Mouse (Mus musculus) adrenal gland, postnatal 25 days (tissue): ENCODE results near the gene Elovl5. TPM values are rescaled to one million over a fixed set of nuclear protein-coding genes. Genes with fewer than 3 reads are reported as not detected.

Experiments used
- DNase-seq: peaks from one replicate; pipeline ENCODE4 v3.0.0; 2021; ENCODE audit warnings: mixed read lengths
- long read RNA-seq: library from polyadenylated mRNA; stranded (forward); transcript quantifications from one replicate; pipeline ENCODE4 v2.0.0, GENCODE M21; 2021
- total RNA-seq: library from RNA; stranded (reverse); gene quantifications from 2 replicates; pipeline ENCODE4 v1.2.3, GENCODE M21; 2021

The Elovl5 gene
- total RNA-seq, result 524 and 667 TPM in 2 replicates
- long read RNA-seq, transcript Elovl5-201 (8 exons, 2,782 nt), result major isoform, 452 of 622 reads
- long read RNA-seq, partial matches to known transcripts, result 153 of 622 reads
- long read RNA-seq, other reads (novel, unspliced or antisense), result 17 of 622 reads

DNA sequence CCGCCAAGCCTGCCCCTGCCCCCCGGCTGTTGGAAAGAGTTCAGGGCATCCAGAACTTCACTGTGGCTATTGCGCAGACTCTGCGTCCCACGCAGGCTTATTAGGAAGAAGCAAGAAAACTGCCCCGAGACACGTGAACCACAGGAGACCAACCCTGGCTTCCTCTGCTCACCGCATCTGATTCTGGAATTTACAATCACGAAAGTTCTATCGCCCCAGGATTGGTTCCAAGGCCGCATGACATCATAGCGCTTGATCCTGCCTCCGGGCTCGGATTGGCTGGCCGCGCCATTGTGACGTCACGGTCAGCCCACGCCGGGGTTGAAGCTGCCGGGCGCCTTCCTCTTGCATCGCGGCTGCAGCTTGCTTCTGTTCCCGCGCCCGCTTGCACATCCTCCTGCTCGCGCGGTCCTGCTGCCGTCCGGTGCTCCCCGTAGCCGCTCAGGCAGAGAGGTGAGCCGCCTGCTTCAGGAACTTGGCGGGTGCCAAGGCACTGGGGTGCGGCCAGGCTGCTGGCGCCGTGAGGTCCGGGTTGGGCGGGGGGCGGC is at the start of gene Elovl5:
Gene Elovl5, plus strand, starts transcription at position 291 of the 548 bp plus-strand sequence.
- DNase-seq, result peak; percentile 99

DNA sequence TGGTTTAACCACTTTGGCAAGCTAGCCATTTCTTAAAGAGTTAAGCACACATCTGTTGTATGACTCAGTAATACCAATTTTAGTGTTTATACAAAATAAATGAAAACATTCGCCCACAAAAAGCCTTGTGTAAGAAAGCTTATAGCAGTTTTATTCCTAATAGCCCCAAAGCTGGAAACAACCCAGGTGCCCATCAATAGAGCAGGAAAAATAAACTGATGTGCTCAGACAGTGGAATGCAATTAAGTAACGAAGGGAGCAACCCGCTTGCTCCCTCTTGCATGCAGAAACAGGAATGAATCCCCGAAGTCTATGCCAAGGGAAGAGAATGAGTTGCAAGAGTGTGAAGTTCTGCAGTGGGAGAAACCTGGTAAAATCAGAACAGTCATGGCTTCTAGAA is 25.7 kb upstream of the Elovl5 start:
- no peak for DNase-seq

DNA sequence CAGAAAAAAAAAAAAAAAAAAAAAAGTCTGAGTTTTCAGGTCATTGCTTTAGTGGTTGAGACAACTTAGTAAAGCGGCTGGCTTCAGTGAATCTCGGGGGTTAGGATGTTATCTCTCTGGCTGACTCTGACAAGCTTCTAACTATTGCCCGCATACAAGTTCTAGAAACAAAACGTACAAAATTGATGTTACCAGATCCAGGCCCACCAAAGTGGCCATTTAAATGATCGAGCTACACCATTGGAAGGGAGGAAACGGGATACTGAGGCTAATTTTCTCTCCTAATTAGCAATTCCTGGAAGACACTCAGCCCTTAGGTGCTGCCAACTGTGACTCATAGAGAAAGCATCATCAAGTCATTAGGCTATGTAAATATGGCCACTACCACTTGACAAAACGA is 18.6 kb upstream of the Elovl5 start:
- DNase-seq, result no peak

DNA sequence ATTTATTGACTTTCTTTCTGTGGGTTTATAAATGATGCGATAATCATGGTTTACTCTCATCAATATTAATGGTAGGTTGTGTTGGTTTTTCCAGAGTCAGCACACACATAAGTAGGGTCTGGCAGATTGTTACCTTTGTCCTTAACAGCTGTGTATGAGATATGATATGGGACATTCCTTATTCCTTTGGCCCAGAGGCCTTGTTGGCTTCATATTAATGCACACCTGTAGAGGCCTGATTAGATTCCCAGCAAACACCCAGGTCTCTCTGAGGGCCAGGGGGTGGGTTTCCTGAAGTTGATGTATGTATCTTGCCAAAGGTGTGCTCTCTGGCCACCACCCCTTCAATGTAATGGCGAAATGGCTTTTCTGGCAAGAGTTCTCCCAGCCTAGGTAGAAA is 13.0 kb upstream of the Elovl5 start:
- DNase-seq, result no peak

DNA sequence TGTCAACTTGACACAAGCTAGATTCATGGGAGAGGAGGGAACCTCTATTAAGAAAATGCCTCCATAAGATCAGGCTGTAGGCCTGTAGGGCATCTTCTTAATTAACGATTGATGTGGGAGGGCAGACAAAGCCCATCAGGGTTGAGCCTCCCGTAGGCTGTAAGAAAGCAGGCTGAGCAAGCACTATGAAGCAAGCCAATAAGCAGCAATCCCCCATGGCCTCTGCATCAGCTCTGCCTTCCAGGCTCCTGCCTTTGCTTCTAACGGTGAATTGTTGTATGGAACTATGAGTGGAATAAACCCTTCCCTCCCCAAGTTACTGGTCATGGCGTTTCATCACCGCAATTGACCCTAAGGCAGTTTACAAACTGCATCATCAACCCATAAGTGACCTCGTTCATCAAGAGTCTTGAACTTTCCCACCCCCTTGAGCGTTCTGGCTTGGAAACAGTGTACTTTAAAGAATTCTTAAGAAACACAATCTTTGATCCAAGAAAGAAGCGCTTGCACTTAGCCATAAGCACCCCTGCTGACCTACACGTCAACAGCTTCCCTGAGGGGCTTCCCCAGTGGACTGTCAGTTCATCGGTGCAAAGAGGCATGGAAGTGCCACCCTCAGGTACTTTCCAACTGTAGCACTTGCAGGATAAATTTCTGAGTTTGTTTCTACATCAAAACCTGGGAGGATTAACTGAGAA is 7.4 kb upstream of the Elovl5 start:
- no peak for DNase-seq

DNA sequence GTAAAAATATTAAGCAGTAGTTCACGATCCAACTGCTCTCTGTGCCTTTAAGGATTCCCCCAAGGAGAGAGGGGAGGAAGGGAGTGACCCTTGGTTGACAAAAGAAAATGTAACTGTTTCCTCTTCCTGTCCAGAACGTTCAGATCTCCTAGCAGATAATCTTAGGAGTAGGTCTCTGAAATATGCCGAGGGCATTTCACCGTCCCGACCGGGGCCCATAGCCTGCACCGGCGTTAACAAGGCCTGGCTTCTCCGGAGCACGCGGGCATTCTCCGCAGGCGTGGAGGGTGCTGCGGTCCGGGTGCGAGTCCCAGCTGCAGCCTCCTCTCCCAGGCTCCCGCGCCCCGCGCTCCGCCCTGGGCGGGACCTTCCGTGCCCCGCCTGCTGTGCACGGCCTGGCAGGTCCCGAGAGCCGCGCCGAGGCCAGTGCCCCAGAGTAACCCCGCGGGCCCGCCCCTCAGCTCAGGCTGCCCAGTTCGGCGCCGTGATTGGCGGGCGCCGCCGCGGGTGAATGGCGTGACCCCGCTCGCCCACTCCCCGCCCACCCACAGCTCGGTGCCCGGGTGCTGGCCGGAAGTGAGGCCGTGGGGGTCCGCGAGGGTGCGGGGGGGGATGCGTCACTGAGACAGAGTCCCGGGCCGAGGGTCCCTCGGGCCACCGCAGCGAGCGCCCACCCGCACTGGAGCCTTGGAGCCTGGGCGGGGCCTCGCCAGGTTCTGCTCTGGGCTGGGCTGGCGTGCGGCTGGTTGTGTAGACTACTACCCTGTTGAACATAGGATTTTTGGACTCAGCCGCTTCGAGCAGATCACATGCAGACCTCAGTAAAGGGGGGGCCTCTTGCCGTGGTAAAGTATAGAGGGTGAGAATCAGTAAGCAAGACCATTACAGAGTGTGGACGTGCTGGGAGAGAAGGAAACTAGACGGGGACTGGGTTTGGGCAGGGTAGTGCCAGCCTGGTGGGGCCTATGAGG is 6.6 kb upstream of the Elovl5 start:
- DNase-seq, result peak; percentile 96

DNA sequence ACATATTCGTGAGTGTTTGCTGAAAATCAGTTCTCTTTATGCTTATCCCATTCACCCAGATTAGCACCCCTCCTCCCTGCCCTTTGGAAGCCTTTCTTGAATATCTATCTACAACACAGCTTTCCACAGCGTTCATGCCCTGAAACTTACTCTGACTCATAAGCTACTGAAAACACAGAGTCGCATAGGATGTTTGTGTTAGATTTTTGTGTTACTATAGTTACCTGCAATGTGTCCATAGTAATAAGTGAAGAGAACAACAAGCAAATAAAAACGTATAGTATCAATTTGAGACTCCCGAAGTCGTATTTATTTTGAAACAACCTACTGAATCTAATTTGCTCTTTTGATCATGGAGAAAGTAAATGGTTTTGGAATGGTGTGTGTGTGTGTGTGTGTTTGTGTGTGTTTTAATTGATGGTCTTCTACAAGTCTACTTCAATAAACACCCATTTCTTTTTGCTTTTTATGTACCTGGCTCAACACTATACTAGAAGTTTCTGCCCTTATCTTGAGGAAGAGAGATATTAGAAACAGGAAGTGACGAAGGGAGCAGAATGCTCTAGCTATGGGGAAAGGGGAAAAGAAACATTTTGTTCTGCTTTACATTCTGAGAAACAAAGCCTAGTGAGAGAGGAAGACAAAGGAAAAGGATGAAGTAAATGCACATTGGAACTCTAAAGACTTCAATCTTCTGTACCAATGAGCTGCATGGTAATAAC is 5.5 kb upstream of the Elovl5 start:
- DNase-seq, result no peak

DNA sequence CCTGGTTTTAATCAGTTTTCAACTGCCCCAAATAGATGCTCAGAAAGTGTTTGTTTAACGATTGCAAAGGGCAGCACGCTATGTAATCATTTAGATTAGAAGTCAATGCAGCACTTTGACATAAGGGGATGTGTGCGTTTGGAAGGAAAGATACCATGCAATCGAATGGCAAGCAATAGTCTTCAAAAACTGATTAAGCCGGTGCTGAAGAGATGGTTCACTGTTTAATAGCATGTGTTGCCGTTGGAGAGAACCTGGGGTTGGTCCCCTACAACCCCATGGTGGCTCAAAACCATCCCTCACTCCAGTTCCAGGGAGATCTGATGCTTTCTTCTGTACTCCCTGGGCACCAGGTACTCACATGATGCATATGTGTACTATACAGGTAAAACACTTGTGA is 4.9 kb upstream of the Elovl5 start:
- DNase-seq, result no peak

DNA sequence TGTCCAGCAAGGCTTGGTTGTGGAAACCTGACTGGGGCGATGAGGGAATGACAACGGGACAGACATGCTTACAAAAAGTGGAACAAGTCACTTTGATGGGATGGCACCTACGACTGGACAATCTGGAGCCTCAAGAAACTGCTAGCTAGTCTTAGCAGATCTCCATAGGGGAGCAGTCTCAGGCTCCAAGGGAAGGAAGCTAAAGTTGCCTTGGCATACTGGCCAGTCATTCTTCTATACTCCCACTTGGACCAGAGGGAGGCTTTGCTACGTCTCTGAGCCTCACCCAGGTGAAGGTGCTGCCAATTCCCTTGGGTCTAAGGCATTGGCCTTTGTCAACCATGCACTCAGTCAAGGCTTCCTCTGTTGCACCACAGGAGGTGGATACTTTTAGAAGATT is 2.5 kb upstream of the Elovl5 start:
- DNase-seq, result no peak

DNA sequence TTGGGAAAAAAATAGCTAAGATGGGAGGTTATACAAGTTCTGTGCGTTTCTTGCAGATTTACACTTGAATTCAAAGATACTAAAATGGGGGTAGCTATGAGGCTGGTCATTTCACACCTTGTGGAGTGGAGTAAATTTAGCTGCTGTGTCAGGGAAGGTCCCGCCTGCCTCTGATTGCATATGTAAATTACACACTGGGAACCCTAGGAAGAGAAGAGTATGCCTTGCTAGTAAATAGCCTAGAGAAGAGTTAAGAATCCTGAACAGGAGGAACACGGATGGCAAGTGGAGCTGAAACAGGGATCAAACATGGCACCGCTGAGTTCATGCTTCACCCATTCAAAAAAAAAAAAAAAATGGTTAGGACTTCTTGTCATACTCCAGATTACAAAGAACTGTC is 1.4 kb upstream of the Elovl5 start:
- no peak for DNase-seq

DNA sequence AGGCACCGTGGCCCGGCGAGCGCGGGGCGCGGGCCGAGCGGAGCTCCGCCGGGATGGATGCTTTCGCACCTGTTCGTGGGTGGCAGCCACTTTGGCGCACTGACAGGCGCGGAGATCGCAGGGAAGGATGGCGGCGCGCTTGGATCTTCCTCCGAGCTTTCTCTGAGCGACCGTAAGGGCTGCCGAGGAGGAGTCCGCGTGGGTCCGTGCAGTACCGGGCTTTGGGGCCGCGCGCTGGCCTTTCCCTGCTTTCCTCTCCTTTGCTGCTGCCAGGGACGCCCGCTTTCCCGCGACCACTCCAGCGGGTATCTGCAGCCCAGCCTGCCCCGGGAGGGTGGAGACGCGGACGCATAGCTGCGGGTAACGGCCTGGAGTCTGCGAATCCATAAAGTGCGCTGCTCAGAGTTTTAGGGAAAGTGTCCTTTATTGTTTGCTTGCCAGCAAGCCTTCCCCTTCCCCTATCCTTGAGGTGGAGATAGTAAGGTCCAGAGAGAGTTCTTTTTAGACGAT is 513 bp downstream of the Elovl5 start:
- peak; percentile 50 for DNase-seq

DNA sequence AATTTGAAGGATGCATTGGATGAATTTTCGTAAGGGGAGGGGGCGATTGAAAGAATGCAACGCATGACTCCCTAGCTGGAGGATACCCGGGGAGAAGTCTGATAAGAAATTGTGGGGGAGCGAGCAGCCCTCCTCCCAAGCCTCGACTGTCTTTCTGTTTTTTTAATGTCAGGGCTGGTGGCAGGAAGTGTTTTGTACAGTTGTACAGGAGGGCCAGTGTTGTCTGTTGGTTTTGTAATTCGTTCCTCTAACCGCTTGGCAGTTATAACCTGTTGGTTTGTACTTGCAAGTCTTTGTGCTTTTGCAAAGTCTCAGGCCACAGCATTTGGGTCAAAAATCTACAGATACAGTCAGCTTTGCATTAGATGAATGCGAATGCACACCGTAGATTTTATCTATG is 1.0 kb downstream of the Elovl5 start:
- DNase-seq, result no peak

DNA sequence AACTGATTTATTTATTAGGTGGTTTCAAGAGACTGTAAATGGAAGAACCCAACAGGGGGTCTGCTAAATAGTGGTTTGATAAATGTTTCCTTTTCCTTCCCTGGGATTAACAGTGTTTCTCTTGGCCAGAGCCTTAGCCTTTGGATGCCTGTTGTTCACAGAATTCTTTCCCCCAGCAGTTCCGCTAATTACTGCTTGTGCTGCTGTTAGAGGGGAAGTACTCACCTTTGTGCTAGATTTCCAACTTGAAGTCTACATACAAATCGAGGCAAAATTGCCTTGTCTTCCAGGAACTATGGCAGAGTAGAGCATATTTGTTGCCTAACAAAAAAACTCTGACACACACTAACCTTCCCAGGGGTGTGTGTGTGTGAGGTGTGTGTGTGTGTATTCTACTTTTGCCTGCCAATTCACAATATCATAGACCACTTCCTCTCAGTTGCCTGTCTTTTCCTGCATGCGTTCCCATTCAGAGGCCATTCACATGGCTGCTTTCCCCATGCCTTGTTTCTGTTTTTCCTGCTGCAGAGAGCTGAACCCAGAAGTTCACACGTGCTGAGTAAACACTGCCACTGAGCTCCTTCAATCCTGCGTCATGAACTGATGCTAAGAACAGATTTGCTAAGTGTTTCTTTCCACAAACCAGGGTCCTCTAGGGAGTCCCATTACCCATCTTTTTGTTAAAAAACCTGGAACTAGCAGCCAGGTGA is 2.0 kb downstream of the Elovl5 start:
- no peak for DNase-seq

DNA sequence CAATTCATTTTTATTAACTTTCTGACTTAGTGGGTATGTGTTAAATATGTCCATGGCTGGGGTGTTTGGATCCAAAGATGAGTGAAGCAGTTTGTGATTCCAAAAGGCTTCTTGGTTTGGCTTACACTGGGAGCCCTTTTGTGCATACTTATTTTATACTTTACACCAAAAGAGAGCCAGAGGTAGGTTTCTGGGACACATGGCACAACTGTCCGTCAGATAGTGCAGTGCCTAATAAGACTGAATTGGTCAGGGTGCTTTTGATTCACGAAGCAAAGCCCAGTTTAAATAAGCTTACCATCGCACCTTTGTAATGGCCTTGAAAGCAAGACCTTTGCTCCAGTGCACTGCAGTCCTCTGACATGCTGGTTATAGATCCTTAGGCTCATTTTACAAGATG is 3.3 kb downstream of the Elovl5 start:
- no peak for DNase-seq

DNA sequence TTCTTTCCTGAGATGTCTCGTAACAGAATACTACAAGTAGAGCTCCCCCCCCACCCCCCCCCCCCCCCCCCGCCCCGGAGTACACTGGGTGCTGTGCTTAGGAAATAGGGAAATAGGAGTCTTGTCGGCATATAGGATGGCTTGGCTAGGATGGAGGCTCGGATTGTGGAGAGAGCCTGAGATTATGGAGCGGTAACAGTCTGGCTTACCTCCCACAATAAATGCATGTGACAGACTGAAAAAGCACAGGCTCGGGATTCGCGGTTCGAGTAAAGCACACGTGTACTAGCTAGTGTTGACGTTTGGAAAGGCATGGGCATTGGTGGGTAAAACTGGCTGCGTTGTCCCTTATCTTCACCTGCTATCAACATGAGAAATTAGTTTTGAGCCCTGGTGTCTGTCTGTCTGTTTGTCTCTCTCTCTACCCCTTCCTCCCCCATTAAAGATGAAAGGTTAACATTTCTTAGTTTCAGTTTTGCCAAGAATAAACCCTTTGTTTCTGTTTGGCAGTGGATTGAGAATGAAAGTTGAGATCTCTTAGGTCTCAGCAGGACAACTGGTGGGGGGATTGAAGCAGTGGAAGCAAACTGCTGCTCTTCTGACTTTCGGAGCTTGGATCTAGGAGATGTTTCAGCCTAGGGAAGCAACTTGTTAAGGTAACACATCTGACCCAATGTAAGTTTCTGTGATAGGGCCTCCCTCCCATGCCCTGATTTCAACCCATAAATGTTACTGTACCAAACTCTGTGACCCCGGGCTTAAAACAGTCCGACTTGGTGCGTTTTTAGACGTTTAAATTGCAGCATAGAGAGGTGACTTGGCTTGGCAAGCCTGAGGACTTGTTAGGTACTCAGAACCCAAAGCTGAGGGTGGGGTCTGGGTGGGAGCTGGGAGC is 4.4 kb downstream of the Elovl5 start:
- no peak for DNase-seq

DNA sequence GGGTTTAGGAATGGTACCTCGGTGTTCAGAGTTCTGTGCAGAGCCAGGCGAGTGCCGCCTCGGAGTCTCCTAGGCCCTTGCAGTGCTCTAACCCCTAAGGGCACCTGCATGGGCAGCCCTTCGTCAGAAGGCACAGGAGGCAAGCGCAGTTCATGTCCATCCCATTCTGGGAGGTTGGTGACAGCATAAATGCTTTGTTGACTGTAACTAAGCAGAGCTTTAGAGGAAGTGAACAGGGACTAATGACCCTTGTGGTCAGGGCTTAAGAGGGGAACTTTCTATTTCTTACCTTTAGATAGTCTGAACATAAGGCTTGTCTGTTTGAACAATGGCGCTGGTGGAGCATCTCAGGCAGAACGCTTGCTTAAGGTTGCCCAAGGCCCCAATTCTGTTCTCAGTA is 6.6 kb downstream of the Elovl5 start:
- no peak for DNase-seq

DNA sequence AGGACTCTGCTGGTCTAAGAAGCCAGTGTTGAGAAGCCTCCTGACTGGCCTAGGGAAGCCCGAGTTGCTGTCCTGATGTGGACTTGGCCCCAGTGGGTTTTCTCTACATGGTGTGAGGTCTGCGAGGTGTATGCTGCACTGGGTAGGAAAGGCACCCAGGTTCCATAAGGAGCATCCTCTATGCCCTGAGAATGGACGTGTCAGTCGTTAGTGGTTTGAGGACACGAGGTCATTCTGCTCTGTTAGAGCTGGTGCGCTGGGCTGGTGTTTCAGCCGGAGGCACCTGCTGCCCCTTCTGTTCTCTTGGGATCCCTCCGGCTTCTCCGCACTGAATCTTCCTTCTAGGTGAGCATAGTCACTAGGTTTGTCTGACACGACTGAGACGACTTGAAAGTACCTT is 7.0 kb downstream of the Elovl5 start:
- DNase-seq, result no peak

DNA sequence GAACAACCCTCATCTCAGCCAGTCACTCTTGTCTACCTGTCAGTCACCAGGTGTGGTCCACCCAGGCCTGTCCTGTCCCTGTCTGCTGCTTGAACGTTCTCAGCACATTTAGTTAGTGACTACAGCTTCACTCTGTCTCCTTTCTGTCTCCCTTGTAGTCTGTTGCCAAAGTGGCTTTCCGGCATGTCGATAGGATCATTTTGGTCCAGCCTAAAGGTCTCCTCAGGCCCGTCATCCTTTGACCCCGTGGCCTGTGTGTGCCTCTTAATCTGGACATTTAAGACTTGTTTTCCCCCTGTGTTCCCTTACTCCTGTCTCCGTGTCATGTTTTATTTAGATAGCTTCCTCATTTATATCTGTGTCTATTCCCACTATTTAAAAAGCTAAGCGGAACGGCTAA is 9.0 kb downstream of the Elovl5 start:
- no peak for DNase-seq

DNA sequence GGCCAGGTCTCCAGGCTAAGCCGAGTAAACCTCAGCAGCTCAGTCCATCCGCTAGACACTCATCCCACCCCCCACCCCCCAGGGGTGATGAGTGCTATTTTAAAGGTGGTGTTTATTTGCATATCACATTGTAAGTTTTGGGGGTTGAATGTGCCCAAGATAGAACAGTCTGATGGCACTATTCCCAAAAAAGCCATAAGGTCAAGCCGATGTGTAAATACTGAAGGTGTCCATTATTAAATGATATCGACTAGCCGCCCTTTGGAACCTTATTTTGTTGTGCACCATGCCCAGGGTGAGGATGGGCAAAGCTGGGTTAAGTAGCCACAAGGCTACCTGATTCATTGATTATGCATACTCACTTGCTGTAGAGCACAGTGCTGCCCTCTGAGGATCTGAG is 9.7 kb downstream of the Elovl5 start:
- no peak for DNase-seq

DNA sequence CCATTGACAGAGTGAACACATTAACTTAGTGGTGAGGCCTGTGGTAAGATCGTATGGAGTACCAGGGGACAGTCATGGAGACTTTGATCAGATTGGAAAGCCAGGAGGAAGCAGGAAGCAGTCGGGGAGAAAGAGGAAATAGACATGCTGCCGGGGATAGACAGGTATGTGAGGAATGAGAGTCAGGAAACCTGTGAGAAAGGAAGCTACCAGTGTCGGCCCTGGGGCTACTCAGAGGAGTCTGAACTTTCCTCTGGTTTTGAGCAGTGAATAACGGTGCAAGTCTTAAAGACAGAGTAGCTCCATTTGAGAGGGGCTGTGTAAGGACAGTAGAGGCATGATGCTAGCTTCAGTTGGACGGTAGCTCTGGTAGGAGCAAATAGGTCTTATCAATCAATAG is 10.3 kb downstream of the Elovl5 start:
- no peak for DNase-seq
